Mouse (Mus musculus) G1E-ER4 (cell line): Measurements from ENCODE around the gene Ubl4b. TPM values are rescaled to one million over a fixed set of nuclear protein-coding genes. Genes with fewer than 3 reads are reported as not detected.

Experiments
- GATA1 ChIP-seq: IDR thresholded peaks from one replicate; pipeline ENCODE4 v1.8.0; 2012; ENCODE audit warnings: low read length, inconsistent platforms
- polyA plus RNA-seq: library from polyadenylated mRNA; stranded (reverse); fragments of >175 nt; gene quantifications from 2 replicates; pipeline ENCODE4 v1.2.3, GENCODE M21; 2012

The Ubl4b gene
- polyA plus RNA-seq, 1 experiment, result not detected

- no peak for TF ChIP-seq GATA1
Measured at GRCm38 (mm10) chr3:107545278-107545677, 9.6 kb downstream of the Ubl4b start.

- TF ChIP-seq GATA1, result no peak
Measured at GRCm38 (mm10) chr3:107543158-107544080, 11.5 kb downstream of the Ubl4b start.

GRCm38 (mm10) chr3:107542584-107542983, 12.3 kb downstream of the Ubl4b start:
- TF ChIP-seq GATA1, result no peak

- TF ChIP-seq GATA1, result no peak
Measured at GRCm38 (mm10) chr3:107537504-107537889, 17.4 kb downstream of the Ubl4b start.

- TF ChIP-seq GATA1, result no peak
Measured at GRCm38 (mm10) chr3:107536810-107537503, 17.9 kb downstream of the Ubl4b start.

GRCm38 (mm10) chr3:107534951-107535350, 19.9 kb downstream of the Ubl4b start:
- no peak for TF ChIP-seq GATA1

GRCm38 (mm10) chr3:107533532-107533931, 21.3 kb downstream of the Ubl4b start:
- no peak for TF ChIP-seq GATA1

- no peak for TF ChIP-seq GATA1
Measured at GRCm38 (mm10) chr3:107530581-107530980, 24.3 kb downstream of the Ubl4b start.

- no peak for TF ChIP-seq GATA1
Measured at GRCm38 (mm10) chr3:107529182-107529581, 25.7 kb downstream of the Ubl4b start.

GRCm38 (mm10) chr3:107528401-107529118, 26.3 kb downstream of the Ubl4b start:
- no peak for TF ChIP-seq GATA1

- TF ChIP-seq GATA1, result no peak
Measured at GRCm38 (mm10) chr3:107524547-107524946, 30.3 kb downstream of the Ubl4b start.

GRCm38 (mm10) chr3:107520931-107521330, 33.9 kb downstream of the Ubl4b start:
- no peak for TF ChIP-seq GATA1

- TF ChIP-seq GATA1, result no peak
Measured at GRCm38 (mm10) chr3:107517631-107518108, 37.2 kb downstream of the Ubl4b start, which contains the start of gene Slc6a17. TSS of gene Slc6a17 (minus strand) at chr3:107518018.

GRCm38 (mm10) chr3:107516776-107517630, 37.9 kb downstream of the Ubl4b start:
- TF ChIP-seq GATA1, result no peak

GRCm38 (mm10) chr3:107515989-107516388, 38.9 kb downstream of the Ubl4b start:
- no peak for TF ChIP-seq GATA1
